Mouse (Mus musculus) forebrain, postnatal 0 days (tissue): ENCODE measurements at regions not wholly inside any gene's neighbourhood (a gene's known extent, or its start where the extent isn't known, plus 50 kb on each side); places are given as distances from the start of the nearest gene placed in this dataset.

ENCODE experiments used
- ATAC-seq: fragments of 200-750 bp; cut with Nextera tagmentation; 2 replicates; pipeline ENCODE4 v1.8.0; 2017; ENCODE audit warnings: mild to moderate bottlenecking, moderate library complexity
- DNase-seq: peaks from one replicate; pipeline ENCODE4 v3.0.0-alpha.2; 2015
- H3K27ac ChIP-seq: fragments of 300-500 bp; sonication (generic); 2 replicates; pipeline ENCODE4 v1.5.1; 2014; ENCODE audit warnings: low read depth, mild to moderate bottlenecking, antibody characterized with exemption, low read length, moderate library complexity, mixed read lengths
- H3K27me3 ChIP-seq: fragments of 300-500 bp; sonication (generic); 2 replicates; pipeline ENCODE4 v1.6.1; 2014; ENCODE audit warnings: mild to moderate bottlenecking, low read length, mixed read lengths; ENCODE audit not compliant: insufficient read depth
- H3K36me3 ChIP-seq: fragments of 300-500 bp; sonication (generic); 2 replicates; pipeline ENCODE4 v1.6.1; 2014; ENCODE audit warnings: mild to moderate bottlenecking, moderate library complexity; ENCODE audit not compliant: insufficient read depth
- H3K4me1 ChIP-seq: fragments of 300-500 bp; sonication (generic); 2 replicates; pipeline ENCODE4 v1.6.1; 2014; ENCODE audit warnings: antibody characterized with exemption; ENCODE audit not compliant: insufficient read depth
- H3K4me2 ChIP-seq: fragments of 300-500 bp; sonication (generic); 2 replicates; pipeline ENCODE4 v1.6.1; 2014; ENCODE audit warnings: low read depth, mild to moderate bottlenecking, moderate library complexity
- H3K4me3 ChIP-seq: fragments of 300-500 bp; sonication (generic); 2 replicates; pipeline ENCODE4 v1.5.1; 2014; ENCODE audit warnings: low read depth, low read length, mixed read lengths
- H3K9ac ChIP-seq: fragments of 300-500 bp; sonication (generic); 2 replicates; pipeline ENCODE4 v1.6.1; 2014; ENCODE audit warnings: mild to moderate bottlenecking
- H3K9me3 ChIP-seq: fragments of 300-500 bp; sonication (generic); 2 replicates; pipeline ENCODE4 v1.6.1; 2016; ENCODE audit warnings: low read length
- CTCF ChIP-seq: sonication (generic); IDR thresholded peaks from 2 replicates; pipeline ENCODE4 v1.5.1; 2016; ENCODE audit warnings: antibody characterized with exemption, control low read depth, low read depth
- WGBS: fragments of 180-500 bp; shearing (Covaris S2); extraction: QIAGEN DNeasy Blood & Tissue Kit; methylation state at CpG from one replicate; pipeline ENCODE4 v1.1.7; 2014; 5-methylcytosine and 5-hydroxymethylcytosine counted together

DNA sequence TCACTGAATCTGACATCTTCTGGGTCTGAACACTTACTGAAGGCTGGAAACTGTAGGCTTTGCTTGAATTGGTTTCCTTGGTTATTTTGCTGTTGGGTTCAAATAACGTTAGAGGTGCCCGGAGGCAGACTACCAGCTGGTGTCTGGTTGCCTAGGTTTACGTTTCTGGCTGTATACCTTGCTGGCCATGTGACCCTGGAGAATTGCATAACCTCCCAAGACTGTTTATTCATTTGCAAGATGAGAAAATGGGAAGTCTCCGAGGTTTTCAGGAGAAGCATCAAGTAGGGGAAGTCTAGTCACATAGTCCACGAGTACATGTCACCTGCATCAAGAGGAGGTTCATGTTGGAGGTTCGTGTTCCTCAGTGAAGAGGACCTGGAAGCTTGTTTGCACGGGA is 69.6 kb upstream of the Mef2a start:
- no peak overlapping the region for H3K27ac ChIP-seq
- no peaks in the 10 kb centered on the region for H3K9me3 ChIP-seq
- no peaks in the 10 kb centered on the region for H3K27me3 ChIP-seq
- H3K4me2 ChIP-seq = no peak overlapping the region
- no peak overlapping the region for H3K4me3 ChIP-seq
- H3K4me1 ChIP-seq = peaks cover 26% of the 10 kb centered on the region
- no peak for TF ChIP-seq CTCF
- no peak overlapping the region for H3K9ac ChIP-seq
- DNase-seq (no peak), ATAC-seq (no peak)
- no peaks in the 10 kb centered on the region for H3K36me3 ChIP-seq
- WGBS = 85% methylated on average over 7 of the region's 7 CpGs

DNA sequence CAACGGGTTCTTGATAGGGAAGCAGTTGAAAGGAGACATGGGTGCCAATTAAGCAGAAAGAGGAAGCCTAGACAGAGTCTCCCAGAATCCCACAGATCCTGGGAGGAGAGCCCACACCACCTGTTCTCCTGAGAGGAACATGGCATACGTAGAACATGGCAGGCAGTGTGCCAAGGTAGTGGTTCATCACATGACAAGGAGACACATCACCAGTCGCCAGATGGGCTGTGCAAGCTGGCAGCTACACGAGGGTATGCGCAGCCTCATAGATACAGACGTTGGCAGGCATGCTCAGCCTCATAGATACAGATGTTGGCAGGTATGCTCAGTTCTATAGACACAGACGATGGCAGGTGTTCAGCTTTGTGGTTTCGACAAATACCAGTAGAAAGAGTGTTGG is 68.1 kb upstream of the Mef2a start:
- TF ChIP-seq CTCF = no peak
- no peak overlapping the region for H3K9ac ChIP-seq
- no peak overlapping the region for H3K4me3 ChIP-seq
- DNase-seq (peak; percentile 81), ATAC-seq (peak; percentile 23)
- H3K27me3 ChIP-seq = no peaks in the 10 kb centered on the region
- WGBS = 64% methylated on average over 8 of the region's 8 CpGs
- peaks cover 24% of the 10 kb centered on the region for H3K4me1 ChIP-seq
- H3K9me3 ChIP-seq = no peaks in the 10 kb centered on the region
- H3K27ac ChIP-seq = no peak overlapping the region
- H3K4me2 ChIP-seq = no peak overlapping the region
- H3K36me3 ChIP-seq = no peaks in the 10 kb centered on the region

DNA sequence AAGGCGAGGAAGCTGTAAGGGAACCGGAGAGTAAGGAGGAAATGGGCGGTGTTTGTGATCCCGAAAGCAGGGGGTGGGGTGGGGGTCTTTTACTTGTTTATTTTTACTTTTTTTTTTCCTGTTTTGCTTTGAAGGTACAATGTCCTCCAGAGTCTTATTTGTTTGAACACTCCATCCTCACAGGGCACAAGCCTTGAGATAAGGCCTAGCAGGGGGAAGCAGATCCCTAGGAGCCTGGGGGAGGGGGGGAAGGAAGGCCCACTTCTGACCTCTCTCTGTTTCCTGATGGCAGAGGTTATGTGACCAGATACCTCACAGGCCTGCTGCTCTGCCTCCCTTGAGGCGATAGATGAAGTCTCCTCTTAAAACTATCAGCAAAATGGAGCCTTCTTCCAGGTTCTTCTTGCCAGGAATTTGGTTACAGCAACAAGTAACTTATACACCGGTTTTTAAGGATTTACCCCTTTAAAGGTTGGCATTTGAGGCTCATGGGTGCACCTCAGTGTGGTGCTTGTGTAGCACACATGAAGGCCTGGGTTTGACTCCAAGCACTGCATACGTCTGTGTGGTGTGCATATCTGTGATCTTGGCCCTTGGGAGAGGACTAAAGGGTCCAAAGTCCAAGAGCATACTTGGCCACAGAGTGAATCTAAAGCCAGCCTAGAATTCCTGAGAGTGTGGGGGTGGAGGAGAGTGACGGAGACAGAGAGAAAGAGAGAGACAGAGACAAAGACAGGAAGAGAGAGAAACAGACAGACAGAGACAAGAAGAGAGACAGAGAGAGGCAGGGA is 64.8 kb upstream of the Mef2a start:
- no peak overlapping the region for H3K4me2 ChIP-seq
- H3K36me3 ChIP-seq = no peaks in the 10 kb centered on the region
- ATAC-seq (no peak), DNase-seq (no peak)
- H3K4me1 ChIP-seq = peaks cover 7% of the 10 kb centered on the region; the same call in 1 of the 2 replicates
- TF ChIP-seq CTCF = no peak
- H3K9ac ChIP-seq = no peak overlapping the region
- WGBS = 92% methylated on average over 8 of the region's 8 CpGs
- no peaks in the 10 kb centered on the region for H3K9me3 ChIP-seq
- no peaks in the 10 kb centered on the region for H3K27me3 ChIP-seq
- no peak overlapping the region for H3K27ac ChIP-seq
- H3K4me3 ChIP-seq = no peak overlapping the region

DNA sequence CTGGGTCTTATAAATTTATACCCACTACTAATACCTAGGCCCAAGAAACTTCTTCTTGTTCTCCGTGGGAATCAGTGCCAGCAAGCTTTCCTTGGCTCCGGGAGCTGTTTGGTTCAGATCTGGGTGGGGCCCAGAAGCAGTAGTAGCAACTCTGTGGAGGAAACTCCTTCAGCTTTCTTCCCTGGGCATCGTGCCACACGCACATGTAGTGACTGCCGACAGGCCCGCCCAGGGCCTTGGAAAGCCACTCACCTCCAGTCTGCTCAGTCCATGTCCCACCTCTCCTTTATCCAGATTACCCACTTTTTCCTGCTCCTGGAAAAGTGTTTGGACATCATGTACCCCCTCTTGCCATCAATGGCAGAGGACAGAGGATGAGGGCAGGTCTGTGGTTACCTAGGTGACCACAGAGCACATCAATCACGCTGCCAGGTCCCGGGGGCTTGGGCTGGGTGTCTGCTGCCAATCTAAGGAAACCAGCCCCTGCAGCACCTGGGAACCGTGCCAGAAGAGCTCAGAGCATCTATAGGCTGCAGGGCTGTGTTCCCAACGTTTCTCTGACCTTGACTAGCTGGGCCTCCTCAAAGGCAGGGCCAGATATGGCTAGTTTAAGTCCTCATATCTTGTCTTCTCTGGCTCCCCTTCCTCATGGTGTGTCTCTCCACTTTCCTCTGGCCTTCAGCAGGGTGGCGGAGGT is 63.1 kb upstream of the Mef2a start:
- no peak overlapping the region for H3K4me3 ChIP-seq
- 37% methylated on average over 11 of the region's 11 CpGs for WGBS

DNA sequence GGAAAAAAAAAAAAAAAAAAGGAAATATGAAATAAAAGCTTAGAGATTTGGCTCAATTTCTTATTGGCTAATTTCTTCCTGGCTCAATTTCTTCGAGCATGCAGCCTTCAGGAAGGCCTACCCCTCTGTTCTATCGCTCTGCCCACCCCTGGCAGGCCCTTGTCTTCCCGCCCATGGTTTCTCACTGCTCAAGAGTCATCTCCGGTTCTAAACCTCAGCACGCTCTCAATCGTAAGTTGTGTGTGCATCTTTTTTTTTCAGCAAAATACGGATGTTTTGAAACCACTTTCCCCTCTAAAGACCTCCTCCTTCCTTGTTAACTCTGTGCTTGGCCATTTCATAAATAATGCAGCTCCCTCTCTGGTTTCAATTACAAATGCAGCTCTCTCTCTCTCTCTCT is 58.3 kb upstream of the Mef2a start:
- 87% methylated on average over 7 of the region's 7 CpGs for WGBS
- Histone ChIP-seq H3K9ac (no peak overlapping the region), H3K9me3 (no peaks in the 10 kb centered on the region)

More for the DNA sequence above, 63.1 kb upstream of the Mef2a start:
- no peaks in the 10 kb centered on the region for H3K36me3 ChIP-seq
- no peak overlapping the region for H3K4me2 ChIP-seq
- DNase-seq (no peak), ATAC-seq (no peak)
- H3K27ac ChIP-seq = no peak overlapping the region
- H3K4me1 ChIP-seq = peaks cover 7% of the 10 kb centered on the region; the same call in 1 of the 2 replicates
- H3K9me3 ChIP-seq = no peaks in the 10 kb centered on the region
- H3K9ac ChIP-seq = no peak overlapping the region
- no peaks in the 10 kb centered on the region for H3K27me3 ChIP-seq
- no peak for TF ChIP-seq CTCF

DNA sequence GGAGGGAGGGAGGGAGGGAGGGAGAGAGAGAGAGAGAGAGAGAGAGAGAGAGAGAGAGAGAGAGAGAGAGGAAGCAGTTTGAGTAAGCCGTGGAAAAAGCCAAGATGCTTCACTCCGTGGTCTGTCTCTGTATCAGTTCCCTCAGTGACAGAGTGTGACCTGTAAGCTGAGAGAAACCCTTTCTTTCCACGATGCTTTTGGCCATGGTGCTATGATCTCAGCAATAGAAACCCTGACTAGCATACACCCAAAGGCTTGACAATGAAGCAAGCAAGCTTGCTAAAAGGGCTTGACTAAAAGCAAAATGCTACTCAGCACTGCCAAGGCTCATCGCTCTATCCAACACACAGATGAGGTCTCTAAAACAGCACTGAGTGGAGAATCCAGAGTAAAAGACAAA is 57.4 kb upstream of the Mef2a start:
- Histone ChIP-seq H3K9ac (no peak overlapping the region), H3K4me2 (no peak overlapping the region), H3K27ac (no peak overlapping the region), H3K4me3 (no peak overlapping the region), H3K4me1 (no peaks in the 10 kb centered on the region), H3K36me3 (no peaks in the 10 kb centered on the region), H3K9me3 (no peaks in the 10 kb centered on the region), H3K27me3 (no peaks in the 10 kb centered on the region)
- ATAC-seq (no peak), DNase-seq (no peak)
- 78% methylated on average over 4 of the region's 4 CpGs for WGBS
- no peak for TF ChIP-seq CTCF

More for the DNA sequence above, 58.3 kb upstream of the Mef2a start:
- no peak overlapping the region for H3K4me3 ChIP-seq
- H3K36me3 ChIP-seq = no peaks in the 10 kb centered on the region
- ATAC-seq (no peak), DNase-seq (no peak)
- no peaks in the 10 kb centered on the region for H3K27me3 ChIP-seq
- TF ChIP-seq CTCF = no peak
- no peak overlapping the region for H3K4me2 ChIP-seq
- H3K4me1 ChIP-seq = peaks cover 5% of the 10 kb centered on the region; the same call in 1 of the 2 replicates
- no peak overlapping the region for H3K27ac ChIP-seq
